Mouse (Mus musculus) midbrain, embryonic 11.5 days (tissue): Measurements from ENCODE around the gene Ccdc85b. TPM values are rescaled to one million over a fixed set of nuclear protein-coding genes. Genes with fewer than 3 reads are reported as not detected.

Experiments
- ATAC-seq: fragments of 200-750 bp; cut with Nextera tagmentation; 2 replicates; pipeline ENCODE4 v1.8.0; 2017; ENCODE audit warnings: moderate TSS enrichment, moderate library complexity; ENCODE audit not compliant: low FRiP score
- DNase-seq: peaks from one replicate; pipeline ENCODE4 v3.0.0; 2015; ENCODE audit warnings: low spot score; ENCODE audit errors: missing footprints
- H3K27ac ChIP-seq: fragments of 300-500 bp; sonication (generic); 2 replicates; pipeline ENCODE4 v1.5.1; 2014; ENCODE audit warnings: low read depth, low read length
- H3K27me3 ChIP-seq: fragments of 300-500 bp; sonication (generic); 2 replicates; pipeline ENCODE4 v1.6.1; 2014; ENCODE audit warnings: mild to moderate bottlenecking, low read length, moderate library complexity, mixed read lengths; ENCODE audit not compliant: control insufficient read depth, insufficient read depth
- H3K36me3 ChIP-seq: fragments of 300-500 bp; sonication (generic); 2 replicates; pipeline ENCODE4 v1.6.1; 2014; ENCODE audit warnings: mild to moderate bottlenecking, low read length, moderate library complexity, mixed read lengths; ENCODE audit not compliant: control insufficient read depth, insufficient read depth
- H3K4me1 ChIP-seq: fragments of 300-500 bp; sonication (generic); 2 replicates; pipeline ENCODE4 v1.6.1; 2014; ENCODE audit warnings: low read length; ENCODE audit not compliant: control insufficient read depth, insufficient read depth
- H3K4me2 ChIP-seq: fragments of 300-500 bp; sonication (generic); 2 replicates; pipeline ENCODE4 v1.6.1; 2014; ENCODE audit warnings: mild to moderate bottlenecking, moderate library complexity
- H3K4me3 ChIP-seq: fragments of 300-500 bp; sonication (generic); 2 replicates; pipeline ENCODE4 v1.5.1; 2014; ENCODE audit warnings: low read depth, low read length
- H3K9ac ChIP-seq: fragments of 300-500 bp; sonication (generic); 2 replicates; pipeline ENCODE4 v1.6.1; 2014; ENCODE audit warnings: low read length
- H3K9me3 ChIP-seq: fragments of 300-500 bp; sonication (generic); 2 replicates; pipeline ENCODE4 v1.6.1; 2016; ENCODE audit warnings: low read length; ENCODE audit not compliant: control insufficient read depth
- WGBS: fragments of 180-500 bp; shearing (Covaris S2); extraction: QIAGEN DNeasy Blood & Tissue Kit; methylation state at CpG from one replicate; pipeline ENCODE4 v1.1.7; 2014; 5-methylcytosine and 5-hydroxymethylcytosine counted together
- polyA plus RNA-seq: library from polyadenylated mRNA; unstranded; fragments of >200 nt; fragmentation: Nextera tagmentation; extraction: Ambion mirVana; gene quantifications from 2 replicates; pipeline ENCODE4 v1.2.1, GENCODE M21; 2014

Gene Ccdc85b
- polyA plus RNA-seq, 1 experiment from 2014 or later, result 7.8 TPM

GRCm38 (mm10) chr19:5474281-5475068 lies 16.8 kb upstream of the Ccdc85b start:
- under 1% methylated on average over 48 of the region's 68 CpGs for WGBS
- Histone ChIP-seq H3K9ac (peak overlapping the region; percentile 88), H3K9me3 (no peaks in the 10 kb centered on the region), H3K27me3 (0 out of 2 replicates have a peak, but pooled peaks cover 2% of the 10 kb centered on the region), H3K4me1 (peaks cover 15% of the 10 kb centered on the region), H3K4me2 (peak overlapping the region; percentile 95), H3K4me3 (peak overlapping the region; percentile 62), H3K36me3 (no peaks in the 10 kb centered on the region), H3K27ac (no peak overlapping the region; the same call in 1 of the 2 replicates)
- DNase-seq, result peak; percentile 93
- ATAC-seq, result peak; percentile 75

GRCm38 (mm10) chr19:5473720-5474119 lies 16.0 kb upstream of the Ccdc85b start, which contains the start of gene Efemp2:
TSS of gene Efemp2 (plus strand) at chr19:5473954.
- Histone ChIP-seq H3K9me3 (no peaks in the 10 kb centered on the region), H3K36me3 (no peaks in the 10 kb centered on the region), H3K4me1 (peaks cover 15% of the 10 kb centered on the region), H3K27me3 (0 out of 2 replicates have a peak, but pooled peaks cover 2% of the 10 kb centered on the region), H3K4me3 (peak within 1 kb of the TSS; percentile 62), H3K27ac (peak within 1 kb of the TSS; percentile 5; the same call in 1 of the 2 replicates), H3K9ac (peak within 1 kb of the TSS; percentile 88), H3K4me2 (peak within 1 kb of the TSS; percentile 95)
- peak; percentile 96 for DNase-seq
- peak; percentile 78 for ATAC-seq
- under 1% methylated on average over 22 of the region's 22 CpGs for WGBS

- Histone ChIP-seq H3K27ac (no peak overlapping the region), H3K4me3 (no peak overlapping the region), H3K36me3 (no peaks in the 10 kb centered on the region), H3K9me3 (no peaks in the 10 kb centered on the region), H3K4me2 (no peak overlapping the region), H3K4me1 (peaks cover 15% of the 10 kb centered on the region), H3K9ac (no peak overlapping the region), H3K27me3 (0 out of 2 replicates have a peak, but pooled peaks cover 2% of the 10 kb centered on the region)
- DNase-seq (no peak), ATAC-seq (no peak)
- WGBS, result 80% methylated on average over 3 of the region's 3 CpGs
Observed at GRCm38 (mm10) chr19:5472857-5473256, 15.2 kb upstream of the Ccdc85b start.

- Histone ChIP-seq H3K9ac (no peak overlapping the region), H3K4me3 (no peak overlapping the region), H3K4me1 (peaks cover 15% of the 10 kb centered on the region), H3K27ac (no peak overlapping the region), H3K27me3 (0 out of 2 replicates have a peak, but pooled peaks cover 2% of the 10 kb centered on the region), H3K36me3 (no peaks in the 10 kb centered on the region), H3K9me3 (no peaks in the 10 kb centered on the region), H3K4me2 (no peak overlapping the region)
- WGBS, result 53% methylated on average over 5 of the region's 5 CpGs
- no peak for ATAC-seq
- no peak for DNase-seq
Observed at GRCm38 (mm10) chr19:5471846-5472245, 14.2 kb upstream of the Ccdc85b start.

- Histone ChIP-seq H3K4me2 (no peak within 1 kb of the TSS), H3K4me1 (peaks cover 5% of the 10 kb centered on the region), H3K9ac (no peak within 1 kb of the TSS), H3K36me3 (0 out of 2 replicates have a peak, but pooled peaks cover 4% of the 10 kb centered on the region), H3K9me3 (no peaks in the 10 kb centered on the region), H3K27me3 (0 out of 2 replicates have a peak, but pooled peaks cover under 1% of the 10 kb centered on the region), H3K27ac (no peak within 1 kb of the TSS), H3K4me3 (no peak within 1 kb of the TSS)
- DNase-seq (no peak), ATAC-seq (no peak)
- 65% methylated on average over 5 of the region's 5 CpGs for WGBS
Observed at GRCm38 (mm10) chr19:5468374-5468773, 10.7 kb upstream of the Ccdc85b start, which contains the start of gene Ctsw. TSS of gene Ctsw (minus strand) at chr19:5468507.

GRCm38 (mm10) chr19:5466916-5467500 lies 9.3 kb upstream of the Ccdc85b start:
- Histone ChIP-seq H3K9ac (no peak overlapping the region), H3K27me3 (no peaks in the 10 kb centered on the region), H3K4me2 (no peak overlapping the region), H3K4me3 (no peak overlapping the region), H3K27ac (no peak overlapping the region), H3K9me3 (no peaks in the 10 kb centered on the region), H3K36me3 (0 out of 2 replicates have a peak, but pooled peaks cover 4% of the 10 kb centered on the region), H3K4me1 (peaks cover 5% of the 10 kb centered on the region)
- 94% methylated on average over 6 of the region's 6 CpGs for WGBS
- DNase-seq (no peak), ATAC-seq (no peak)

GRCm38 (mm10) chr19:5465037-5465436 lies 7.3 kb upstream of the Ccdc85b start:
- no peak overlapping the region for H3K27ac ChIP-seq
- peaks cover 12% of the 10 kb centered on the region for H3K4me1 ChIP-seq
- DNase-seq (no peak), ATAC-seq (no peak)
- 96% methylated on average over 8 of the region's 8 CpGs for WGBS
- H3K9ac ChIP-seq, result no peak overlapping the region
- 0 out of 2 replicates have a peak, but pooled peaks cover 4% of the 10 kb centered on the region for H3K36me3 ChIP-seq
- H3K4me2 ChIP-seq, result no peak overlapping the region
- H3K9me3 ChIP-seq, result no peaks in the 10 kb centered on the region
- H3K27me3 ChIP-seq, result no peaks in the 10 kb centered on the region
- no peak overlapping the region for H3K4me3 ChIP-seq

- WGBS, result 53% methylated on average over 15 of the region's 15 CpGs
- ATAC-seq (peak; percentile 74), DNase-seq (peak; percentile 96)
- Histone ChIP-seq H3K27ac (peak overlapping the region; percentile 54), H3K4me1 (peaks cover 14% of the 10 kb centered on the region), H3K36me3 (0 out of 2 replicates have a peak, but pooled peaks cover 4% of the 10 kb centered on the region), H3K4me3 (0 out of 2 replicates have a peak overlapping the region, but pooled peaks have one; percentile 15), H3K4me2 (peak overlapping the region; percentile 35), H3K27me3 (no peaks in the 10 kb centered on the region), H3K9ac (peak overlapping the region; percentile 55), H3K9me3 (no peaks in the 10 kb centered on the region)
Observed at GRCm38 (mm10) chr19:5463791-5464562, 6.3 kb upstream of the Ccdc85b start.
